Mouse (Mus musculus) Patski (cell line): ENCODE data around the gene Tha1. TPM values are rescaled to one million over a fixed set of nuclear protein-coding genes. Genes with fewer than 3 reads are reported as not detected.

Experiments used
- ATAC-seq: fragments of 100-300 bp; one replicate; pipeline ENCODE4 v1.8.0; 2021
- CTCF ChIA-PET: fragments of 350-600 bp; sonication (Branson Sonifier 250); formaldehyde crosslinking; loops from one replicate; lab custom pipeline; 2022; ENCODE audit warnings: inconsistent platforms; lab: Charles Lee
- POLR2A ChIA-PET: fragments of 350-600 bp; sonication (Branson Sonifier 250); formaldehyde crosslinking; loops from one replicate; lab custom pipeline; 2022; ENCODE audit warnings: antibody characterized with exemption, inconsistent platforms; lab: Charles Lee
- DNase-seq: peaks from one replicate; pipeline ENCODE4 v3.0.0-alpha.2; 2011; ENCODE audit warnings: low read depth, low spot score
- H3K27me3 ChIP-seq: fragments of 371-371 bp; one replicate; pipeline ENCODE4 v1.5.1; 2021
- CTCF ChIP-seq: fragments of 100-300 bp; IDR thresholded peaks from one replicate; pipeline ENCODE4 v1.5.1; 2021
- in situ Hi-C: fragments of 300-500 bp; cut with MboI; formaldehyde crosslinking; loops from 3 replicates; pipeline ENCODE4 v1.11.1; 2018; ENCODE audit warnings: low pct_unique_long_range_greater_than_20kb, mixed read lengths
- polyA plus RNA-seq: library from polyadenylated mRNA; unstranded; gene quantifications from one replicate; pipeline ENCODE4 v1.2.3, GENCODE M21; 2021

Gene Tha1
- polyA plus RNA-seq, 1 experiment from 2014 or later: 10.6 TPM

DNA sequence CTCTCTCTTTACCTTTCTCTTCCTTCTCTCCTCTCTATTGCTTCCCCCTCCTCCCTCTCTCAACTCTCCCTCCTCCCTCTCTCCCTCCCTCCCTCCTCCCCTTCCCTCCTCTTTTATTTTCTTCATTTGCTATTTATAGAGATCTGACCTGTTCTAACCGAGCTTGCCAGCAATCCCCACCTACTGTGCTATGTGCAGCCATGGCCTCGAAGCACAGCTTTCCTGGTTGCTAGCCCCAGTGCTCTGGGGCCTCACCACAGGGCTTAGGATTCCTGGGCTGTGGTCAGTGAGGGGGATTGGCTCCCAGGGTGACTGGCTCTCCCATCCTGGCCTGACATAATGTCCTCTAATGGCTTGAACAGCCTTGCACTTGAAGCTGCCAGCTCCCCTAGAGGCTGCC, 23.3 kb upstream of the Tha1 start:
- no peak for TF ChIP-seq CTCF
- ChIA-PET CTCF (no interaction called here), POLR2A (no interaction called here)
- peak; percentile 30 for DNase-seq
- in situ Hi-C loops: no loop called here
- peak; percentile 44 for ATAC-seq
- H3K27me3 ChIP-seq: no peaks in the 10 kb centered on the region

DNA sequence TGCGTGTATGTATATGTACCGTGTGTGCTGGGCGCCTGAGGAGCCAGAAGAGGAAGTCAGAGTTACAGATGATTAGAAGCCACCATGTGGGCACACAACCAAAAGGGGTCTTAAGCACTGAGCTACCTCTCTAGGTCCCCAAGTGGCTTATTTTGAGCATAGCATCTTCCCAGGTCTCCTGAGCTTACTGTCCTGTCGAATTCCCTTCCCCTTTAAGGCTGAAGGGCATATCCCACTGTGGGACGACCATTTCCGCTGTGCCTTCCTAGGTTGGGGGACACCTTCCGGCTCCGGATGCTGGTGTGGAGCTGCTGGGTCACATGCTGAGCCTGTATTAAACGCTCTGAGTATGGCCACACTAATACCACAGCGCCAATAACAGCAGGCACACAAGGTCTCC, 21.4 kb upstream of the Tha1 start:
- no peak for TF ChIP-seq CTCF
- in situ Hi-C loops: no loop called here
- DNase-seq: no peak
- H3K27me3 ChIP-seq: no peaks in the 10 kb centered on the region
- no peak for ATAC-seq
- ChIA-PET POLR2A (no interaction called here), CTCF (interaction anchor here (1.5 kb wide), 1 partner anchor 75 kb away, joined by 3 read pairs; the partner anchor contains the start of gene Socs3)

GRCm38 (mm10) chr11:117892199-117892598, 18.9 kb upstream of the Tha1 start:
- CTCF ChIA-PET: no interaction called here
- in situ Hi-C loops: no loop called here
- no peak for TF ChIP-seq CTCF
- H3K27me3 ChIP-seq: no peaks in the 10 kb centered on the region
- ATAC-seq (no peak), DNase-seq (no peak)
- POLR2A ChIA-PET: no interaction called here

DNA sequence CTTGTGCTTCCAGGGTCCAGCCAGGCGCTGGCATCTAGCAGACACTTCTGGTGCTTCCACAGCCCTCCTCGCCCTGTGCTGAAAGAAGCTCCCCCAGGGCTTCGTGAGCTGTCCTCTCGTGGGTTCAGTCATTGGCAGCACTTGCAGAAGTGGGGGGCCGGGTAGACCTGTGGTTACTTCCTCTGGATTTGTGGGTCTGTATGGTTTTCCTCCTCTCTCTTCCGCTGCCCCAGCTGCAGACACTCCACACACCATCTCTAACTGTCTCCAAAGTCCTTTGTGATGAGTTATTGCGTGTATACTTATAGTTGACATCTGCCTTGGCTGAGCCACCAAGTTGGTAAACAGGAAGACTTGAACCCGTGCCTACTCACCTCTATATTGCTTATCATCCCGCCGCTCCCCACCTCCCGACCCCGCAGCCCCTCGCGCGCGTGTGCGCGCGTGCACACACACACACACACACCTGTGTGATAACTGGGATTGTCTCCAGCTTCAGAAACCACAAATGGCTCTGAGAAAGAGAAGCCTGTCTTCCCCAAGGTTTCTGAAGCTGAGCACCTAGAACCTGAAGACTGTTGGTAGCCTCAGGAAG, 18.4 kb upstream of the Tha1 start:
- TF ChIP-seq CTCF: no peak
- no peaks in the 10 kb centered on the region for H3K27me3 ChIP-seq
- in situ Hi-C loops: no loop called here
- CTCF ChIA-PET: interaction anchor here (1.4 to 1.7 kb wide), 2 partner anchors 17 to 72 kb away, joined by 4 to 5 read pairs; no protein-coding TSS in a partner anchor
- ATAC-seq (no peak), DNase-seq (no peak)
- POLR2A ChIA-PET: interaction anchor here (1.0 to 1.7 kb wide), 2 partner anchors 21 to 76 kb away, joined by 3 to 4 read pairs; no protein-coding TSS in a partner anchor

- in situ Hi-C loops: no loop called here
- peak; percentile 46 for ATAC-seq
- no peak for TF ChIP-seq CTCF
- POLR2A ChIA-PET: interaction anchor here (1.0 to 1.7 kb wide), 2 partner anchors 22 to 77 kb away, joined by 3 to 4 read pairs; no protein-coding TSS in a partner anchor
- no peaks in the 10 kb centered on the region for H3K27me3 ChIP-seq
- no peak for DNase-seq
- CTCF ChIA-PET: interaction anchor here (1.0 to 1.7 kb wide), 3 partner anchors 16 to 201 kb away, joined by 3 to 5 read pairs (median 4); no protein-coding TSS in a partner anchor
Observed at GRCm38 (mm10) chr11:117890519-117891282, 17.4 kb upstream of the Tha1 start.

DNA sequence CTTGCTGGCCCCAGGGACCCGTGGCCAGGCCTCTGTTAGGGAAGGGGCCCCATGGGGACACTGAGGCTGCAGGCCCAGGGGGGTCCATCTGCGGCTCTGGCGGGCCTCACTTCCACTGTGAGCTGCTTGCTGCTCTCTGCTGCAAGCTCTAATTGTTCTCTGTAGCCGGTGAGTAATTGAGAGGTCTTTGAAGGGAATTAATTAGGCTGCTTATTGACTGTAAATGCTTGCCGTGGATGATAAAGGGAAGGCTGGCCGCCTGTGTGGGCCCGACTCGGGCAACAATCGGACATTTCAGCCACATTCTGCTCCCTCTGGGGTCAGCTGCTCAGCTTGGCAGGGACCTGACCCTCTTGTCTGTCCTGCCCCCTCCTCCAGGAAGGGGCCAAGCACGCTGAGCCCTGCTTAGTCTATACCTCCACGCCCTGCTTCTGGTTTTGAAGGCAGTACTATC, 16.6 kb upstream of the Tha1 start:
- DNase-seq (no peak), ATAC-seq (no peak)
- ChIA-PET POLR2A (interaction anchor here (1.7 kb wide), 1 partner anchor 78 kb away, joined by 4 read pairs; no protein-coding TSS in a partner anchor), CTCF (interaction anchor here (1.0 to 1.1 kb wide), 2 partner anchors 13 to 19 kb away, joined by 3 read pairs; no protein-coding TSS in a partner anchor)
- H3K27me3 ChIP-seq: no peaks in the 10 kb centered on the region
- TF ChIP-seq CTCF: no peak
- in situ Hi-C loops: loop anchor here (5.0 kb wide), 1 partner anchor 77 kb away; no protein-coding TSS in a partner anchor

- no peak for TF ChIP-seq CTCF
- POLR2A ChIA-PET: interaction anchor here (0.7 kb wide), 1 partner anchor 75 kb away, joined by 3 read pairs; no protein-coding TSS in a partner anchor
- ATAC-seq (no peak), DNase-seq (no peak)
- in situ Hi-C loops: loop anchor here (5.0 kb wide), 1 partner anchor 78 kb away; no protein-coding TSS in a partner anchor
- H3K27me3 ChIP-seq: no peaks in the 10 kb centered on the region
- CTCF ChIA-PET: interaction anchor here (1.0 to 1.1 kb wide), 2 partner anchors 12 to 18 kb away, joined by 3 read pairs; no protein-coding TSS in a partner anchor
Observed at GRCm38 (mm10) chr11:117888853-117889822, 15.9 kb upstream of the Tha1 start.

- ATAC-seq (no peak), DNase-seq (no peak)
- TF ChIP-seq CTCF: no peak
- ChIA-PET CTCF (no interaction called here), POLR2A (interaction anchor here (0.7 kb wide), 1 partner anchor 76 kb away, joined by 3 read pairs; no protein-coding TSS in a partner anchor)
- H3K27me3 ChIP-seq: no peaks in the 10 kb centered on the region
- in situ Hi-C loops: loop anchor here (5.0 kb wide), 1 partner anchor 79 kb away; no protein-coding TSS in a partner anchor
Observed at GRCm38 (mm10) chr11:117888168-117888852, 15.0 kb upstream of the Tha1 start.

DNA sequence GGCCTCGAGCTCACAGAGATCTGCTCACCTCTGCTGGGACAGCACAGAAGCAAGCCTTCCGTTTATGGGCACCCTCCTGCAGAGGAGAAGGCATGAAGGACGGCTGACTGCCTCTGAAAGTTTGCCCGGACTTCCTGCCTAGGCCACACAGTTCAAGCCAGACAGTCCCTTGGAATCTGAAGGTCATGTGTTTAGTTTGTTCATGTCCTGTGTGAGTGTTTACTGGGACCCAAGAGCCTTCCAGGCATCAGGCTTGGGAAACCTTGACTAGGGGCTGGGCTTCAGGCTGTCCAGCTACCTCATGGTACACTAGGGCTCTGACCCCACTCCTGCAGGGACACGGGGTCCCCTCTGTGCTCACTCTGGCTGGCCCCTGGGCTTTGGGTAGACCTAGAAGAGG, 12.7 kb upstream of the Tha1 start:
- no peaks in the 10 kb centered on the region for H3K27me3 ChIP-seq
- ChIA-PET CTCF (no interaction called here), POLR2A (no interaction called here)
- no peak for TF ChIP-seq CTCF
- in situ Hi-C loops: loop anchor here (5.0 kb wide), 1 partner anchor 81 kb away; no protein-coding TSS in a partner anchor
- no peak for DNase-seq
- no peak for ATAC-seq
